Mouse (Mus musculus): ENCODE results near the gene Snx27. TPM values are rescaled to one million over a fixed set of nuclear protein-coding genes. Genes with fewer than 3 reads are reported as not detected.

Gene Snx27
- polyA plus RNA-seq, 1 experiment from 2014 or later: 30.7 TPM

Other genes starting within 250 kb of the Snx27 start
- 0.16 TPM in 1 of 2 replicates, not detected in the other for gene Them5, start 240.6 kb downstream of the Snx27 start, polyA plus RNA-seq (2015; fragmentation: Nextera tagmentation; extraction: Ambion mirVana)
- 0.19 and 0.70 TPM in 2 replicates for gene C2cd4d, start 220.3 kb downstream of the Snx27 start, polyA plus RNA-seq (2015; fragmentation: Nextera tagmentation; extraction: Ambion mirVana)
- gene Rorc, start 209.9 kb downstream of the Snx27 start, polyA plus RNA-seq (2015; fragmentation: Nextera tagmentation; extraction: Ambion mirVana): 7.5 and 7.8 TPM in 2 replicates
- 0.09 and 0.34 TPM in 2 replicates for gene Lingo4, start 184.2 kb downstream of the Snx27 start, polyA plus RNA-seq (2015; fragmentation: Nextera tagmentation; extraction: Ambion mirVana)
- gene Tdrkh, start 169.4 kb downstream of the Snx27 start, polyA plus RNA-seq (2015; fragmentation: Nextera tagmentation; extraction: Ambion mirVana): 8.3 and 10.0 TPM in 2 replicates
- 56.1 and 60.8 TPM in 2 replicates for gene Mrpl9, start 139.4 kb downstream of the Snx27 start, polyA plus RNA-seq (2015; fragmentation: Nextera tagmentation; extraction: Ambion mirVana)
- 0.23 and 0.38 TPM in 2 replicates for gene Oaz3, start 138.8 kb downstream of the Snx27 start, polyA plus RNA-seq (2015; fragmentation: Nextera tagmentation; extraction: Ambion mirVana)
- 1.0 and 4.5 TPM in 2 replicates for gene Celf3, start 104.4 kb downstream of the Snx27 start, polyA plus RNA-seq (2015; fragmentation: Nextera tagmentation; extraction: Ambion mirVana)
- gene Riiad1, start 102.4 kb downstream of the Snx27 start, polyA plus RNA-seq (2015; fragmentation: Nextera tagmentation; extraction: Ambion mirVana): 4.9 and 6.2 TPM in 2 replicates
- not detected in 2 replicates for gene Gm10972, start 60.4 kb upstream of the Snx27 start, polyA plus RNA-seq (2015; fragmentation: Nextera tagmentation; extraction: Ambion mirVana)
- 5.3 and 7.2 TPM in 2 replicates for gene Tuft1, start 76.2 kb upstream of the Snx27 start, polyA plus RNA-seq (2015; fragmentation: Nextera tagmentation; extraction: Ambion mirVana)
- 3.8 and 4.4 TPM in 2 replicates for gene Selenbp2, start 110.8 kb upstream of the Snx27 start, polyA plus RNA-seq (2015; fragmentation: Nextera tagmentation; extraction: Ambion mirVana)
- 1.4 and 4.7 TPM in 2 replicates for gene Cgn, start 203.8 kb upstream of the Snx27 start, polyA plus RNA-seq (2015; fragmentation: Nextera tagmentation; extraction: Ambion mirVana)